Mouse (Mus musculus) left cerebral cortex, adult 9 months (tissue): ENCODE results near the gene Rtbdn.
"Not testable (repeated sequence)": the region's sequence is repeated elsewhere in the genome, so short reads cannot be mapped to it uniquely, and the experiment has no call there.

Source experiments
- DNase-seq, 2 experiments: peaks; one replicate each; pipeline ENCODE4 v3.0.0; 2022; ENCODE audit warnings: low spot score in 2 of 2

Rtbdn gene

DNA sequence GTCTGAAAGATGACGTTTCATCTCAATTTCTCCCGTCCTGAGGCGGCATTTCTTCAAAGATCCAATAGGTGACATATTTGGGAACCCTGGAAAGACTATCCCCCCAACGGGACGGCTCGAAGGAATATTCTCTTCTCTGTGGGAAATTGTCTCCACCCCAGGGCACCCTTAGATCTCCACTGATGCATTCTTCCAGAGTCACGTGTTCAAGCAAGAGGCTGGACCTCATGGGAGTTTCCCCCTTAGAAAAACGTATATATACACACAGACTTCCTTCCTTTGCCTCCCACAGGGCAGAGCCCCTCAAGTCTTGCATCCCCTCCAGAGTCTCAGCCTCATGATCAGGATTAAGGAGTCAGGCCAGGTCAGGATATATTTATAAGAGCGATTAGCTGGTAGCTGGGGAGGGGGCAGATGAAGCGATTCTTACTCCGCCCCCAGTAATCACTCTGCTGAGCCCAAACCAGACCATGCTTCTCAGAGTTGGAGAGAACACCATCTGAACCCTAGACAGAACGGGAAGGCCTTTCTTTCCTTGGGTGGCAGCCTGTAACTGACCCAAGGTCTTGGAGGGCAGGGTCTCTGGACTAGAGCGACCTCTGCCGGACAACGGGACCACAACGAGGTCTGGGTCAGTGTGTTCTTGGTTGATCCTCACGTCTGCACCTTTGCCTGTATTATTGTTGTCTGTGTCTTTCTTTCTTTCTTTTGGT lies at the start of gene Rtbdn:
Rtbdn (plus strand) TSS at position 464 of the 713 bp plus-strand sequence.
- DNase-seq, result no peak

DNA sequence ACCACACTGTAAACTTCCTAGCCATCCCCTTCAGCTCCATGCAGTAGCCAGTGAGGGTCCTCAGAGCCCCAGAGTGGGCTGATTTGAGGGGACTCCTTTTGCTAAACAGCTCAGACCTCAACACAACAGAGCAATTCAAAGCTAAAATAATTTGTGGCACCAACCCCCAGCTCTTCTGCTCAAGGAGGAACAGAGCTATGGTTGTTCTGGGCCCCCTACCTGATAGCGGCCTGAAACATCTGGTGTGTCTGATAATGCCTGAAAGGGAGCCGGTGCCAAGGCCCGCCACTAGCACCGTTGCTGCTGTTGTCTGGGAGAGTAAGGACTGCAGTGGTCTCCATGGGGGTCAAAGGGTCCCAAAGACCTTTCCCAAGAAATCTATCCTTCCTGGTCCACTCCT lies 45.7 kb upstream of the Rtbdn start:
- DNase-seq, result no peak

DNA sequence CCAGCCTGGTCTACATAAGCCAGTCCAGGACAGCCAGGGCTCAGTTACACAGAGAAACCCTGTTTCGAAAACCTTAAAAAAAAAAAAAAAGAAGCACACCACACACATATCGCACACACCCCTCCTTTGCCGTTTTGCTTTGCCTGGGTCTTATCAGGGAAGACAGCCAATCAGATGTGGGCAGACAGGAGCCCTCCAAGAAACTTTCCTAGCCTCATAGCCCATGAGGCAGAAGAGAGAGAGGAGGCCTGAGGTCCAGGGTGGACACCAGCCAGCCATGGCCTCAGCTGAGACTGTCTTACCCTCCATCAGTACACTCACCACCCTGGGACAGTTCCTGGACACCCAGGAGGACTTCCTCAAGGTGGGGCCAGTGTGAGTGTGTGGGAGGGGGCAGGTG lies 45.0 kb upstream of the Rtbdn start, which contains the start of gene Klf1:
Klf1 (plus strand) TSS at position 177 of the 400 bp plus-strand sequence.
- no peak for DNase-seq

DNA sequence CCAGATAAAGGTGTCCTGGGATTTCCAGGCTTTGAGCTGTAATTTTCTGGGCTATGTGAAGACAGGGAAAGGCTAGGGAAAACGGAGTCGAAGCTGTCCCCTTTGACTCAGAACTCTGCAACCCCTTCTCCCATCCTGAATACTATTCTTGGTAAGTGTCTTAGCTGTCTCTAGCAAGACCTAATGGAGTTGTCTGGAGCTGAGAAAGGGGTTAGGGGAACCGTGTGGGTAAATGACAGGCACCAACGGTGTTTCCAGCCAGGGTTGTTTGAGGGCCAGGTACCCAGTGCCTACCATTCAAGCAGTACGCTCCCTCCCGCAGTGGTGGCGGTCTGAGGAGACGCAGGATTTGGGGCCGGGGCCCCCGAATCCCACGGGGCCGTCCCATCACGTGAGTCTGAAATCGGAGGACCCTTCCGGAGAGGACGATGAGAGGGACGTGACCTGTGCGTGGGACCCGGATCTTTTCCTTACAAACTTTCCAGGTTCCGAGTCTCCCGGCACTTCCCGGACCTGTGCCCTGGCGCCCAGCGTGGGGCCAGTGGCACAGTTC lies 44.3 kb upstream of the Rtbdn start:
- DNase-seq, result no peak

DNA sequence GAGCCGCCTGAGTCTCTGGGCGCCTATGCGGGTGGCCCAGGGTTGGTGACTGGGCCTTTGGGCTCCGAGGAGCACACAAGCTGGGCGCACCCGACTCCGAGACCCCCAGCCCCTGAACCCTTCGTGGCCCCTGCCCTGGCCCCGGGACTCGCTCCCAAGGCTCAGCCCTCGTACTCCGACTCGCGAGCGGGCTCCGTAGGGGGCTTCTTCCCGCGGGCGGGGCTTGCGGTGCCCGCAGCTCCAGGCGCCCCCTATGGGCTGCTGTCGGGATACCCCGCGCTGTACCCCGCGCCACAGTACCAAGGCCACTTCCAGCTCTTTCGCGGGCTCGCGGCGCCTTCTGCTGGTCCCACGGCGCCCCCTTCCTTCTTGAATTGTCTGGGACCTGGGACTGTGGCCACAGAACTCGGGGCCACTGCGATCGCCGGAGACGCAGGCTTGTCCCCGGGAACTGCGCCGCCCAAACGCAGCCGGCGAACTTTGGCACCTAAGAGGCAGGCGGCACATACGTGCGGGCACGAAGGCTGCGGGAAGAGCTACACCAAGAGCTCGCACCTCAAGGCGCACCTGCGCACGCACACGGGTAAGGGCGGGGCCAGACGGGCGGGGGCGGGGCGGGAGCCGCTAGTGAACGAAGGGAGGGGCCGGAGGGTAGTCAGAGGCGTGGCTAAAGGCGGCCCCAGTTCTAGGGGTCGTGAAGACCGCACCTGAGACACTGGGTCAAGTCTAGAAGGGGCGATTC lies 43.7 kb upstream of the Rtbdn start:
- peak; percentile 53 to 93 for DNase-seq

DNA sequence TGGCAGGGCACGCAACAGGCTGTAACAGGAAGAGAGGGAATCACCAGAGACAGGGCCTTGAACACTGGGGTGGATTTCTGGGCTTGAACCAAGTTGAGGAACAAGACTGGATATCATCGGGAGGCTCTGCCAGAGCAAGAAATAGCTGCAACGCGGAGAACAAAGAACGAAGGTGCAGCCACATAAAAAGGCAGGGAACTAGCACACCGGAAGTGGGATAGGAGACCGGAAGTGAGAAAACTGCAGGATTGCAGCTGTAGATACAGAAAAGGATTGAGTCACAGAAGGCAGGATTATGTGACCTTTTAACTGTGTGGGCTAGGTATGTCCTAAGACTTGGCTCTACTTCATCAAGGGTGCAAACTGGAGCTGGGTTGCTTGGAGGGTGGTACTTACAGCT lies 42.4 kb upstream of the Rtbdn start:
- DNase-seq, result no peak

DNA sequence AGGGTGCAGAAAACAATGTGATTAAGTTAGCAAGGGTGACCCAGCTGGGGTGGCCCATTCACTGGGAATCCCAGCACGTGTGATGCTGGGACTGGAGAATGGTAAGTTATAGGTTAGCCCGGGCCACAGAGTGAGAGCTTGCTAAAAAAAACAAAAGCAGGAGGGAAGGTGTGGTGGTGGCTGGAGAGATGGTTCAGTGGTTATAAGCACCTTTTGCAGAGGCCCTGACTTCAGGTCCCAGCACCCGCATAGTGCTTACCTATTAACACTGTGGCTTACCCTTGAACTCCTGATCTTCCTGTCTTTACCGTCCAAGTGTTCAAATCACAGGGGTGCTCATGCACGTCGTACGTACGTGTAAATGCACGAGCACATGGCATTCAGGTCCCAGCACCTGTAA lies 39.8 kb upstream of the Rtbdn start:
- no peak for DNase-seq

DNA sequence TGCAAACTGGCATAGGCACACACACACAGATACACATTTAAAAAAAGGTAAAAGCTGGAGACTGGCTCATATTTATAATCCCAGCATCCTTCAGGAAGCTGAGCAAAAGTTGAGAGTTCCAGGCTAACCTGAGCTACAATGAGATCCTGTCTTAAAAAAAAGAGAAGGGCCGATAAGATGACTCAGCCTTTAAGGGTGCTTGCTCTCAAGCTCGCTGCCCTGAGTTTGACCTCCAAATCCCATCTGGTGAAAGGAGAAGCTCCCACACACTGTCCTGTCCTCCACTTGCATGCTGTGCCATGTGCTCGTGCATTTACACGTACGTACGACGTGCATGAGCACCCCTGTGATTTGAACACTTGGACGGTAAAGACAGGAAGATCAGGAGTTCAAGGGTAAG lies 39.3 kb upstream of the Rtbdn start:
- no peak for DNase-seq

DNA sequence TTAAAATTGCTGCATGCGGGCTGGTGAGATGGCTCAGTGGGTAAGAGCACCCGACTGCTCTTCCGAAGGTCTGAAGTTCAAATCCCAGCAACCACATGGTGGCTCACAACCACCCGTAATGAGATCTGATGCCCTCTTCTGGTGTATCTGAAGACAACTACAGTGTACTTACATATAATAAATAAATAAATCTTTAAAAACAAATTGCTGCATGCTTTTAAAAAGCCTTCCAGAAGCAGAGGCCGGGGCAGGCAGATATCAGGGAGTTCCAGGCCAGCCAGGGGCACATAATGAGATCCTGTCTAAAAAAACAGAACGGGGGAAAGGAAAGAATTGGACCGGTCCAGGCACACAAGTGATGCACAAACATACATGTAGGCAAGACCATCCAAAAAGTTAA lies 38.8 kb upstream of the Rtbdn start:
- not testable (repeated sequence) for DNase-seq

DNA sequence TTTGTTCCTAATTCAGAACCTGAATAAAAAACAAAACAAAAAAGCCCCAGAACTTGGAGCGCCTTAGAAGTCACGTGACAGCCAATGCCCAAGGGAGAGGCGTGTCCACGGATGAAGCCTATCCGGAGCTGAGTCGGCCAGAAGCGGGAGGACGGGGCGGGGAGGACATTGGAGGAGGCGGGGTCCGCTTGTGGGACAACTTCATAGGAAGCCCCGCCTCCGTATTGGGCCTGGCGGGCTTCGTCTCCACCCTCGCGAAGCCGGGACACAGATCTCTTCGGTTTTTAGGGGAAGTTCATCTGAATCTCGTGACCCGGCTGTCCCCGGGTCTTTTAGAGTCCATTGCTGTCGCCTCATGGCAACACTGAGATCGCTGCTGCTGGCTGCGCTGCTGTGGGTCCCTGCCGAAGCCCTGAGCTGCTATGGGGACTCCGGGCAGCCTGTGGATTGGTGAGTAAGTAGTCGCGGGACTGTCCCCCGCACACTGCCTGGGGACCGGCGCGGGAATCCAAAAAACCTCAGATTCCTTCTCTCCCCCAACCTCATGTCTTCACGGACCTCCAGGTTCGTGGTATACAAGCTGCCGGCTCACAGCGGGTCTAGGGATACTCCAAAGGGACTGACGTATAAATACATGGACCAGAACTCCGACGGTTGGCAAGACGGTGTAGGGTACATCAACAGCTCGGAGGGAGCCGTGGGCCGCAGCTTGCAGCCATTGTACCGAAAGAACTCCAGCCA lies 38.2 kb upstream of the Rtbdn start, which contains the start of gene Dnase2a:
Dnase2a (plus strand) TSS at position 140 of the 741 bp plus-strand sequence.
- peak; percentile 79 to 87 for DNase-seq

DNA sequence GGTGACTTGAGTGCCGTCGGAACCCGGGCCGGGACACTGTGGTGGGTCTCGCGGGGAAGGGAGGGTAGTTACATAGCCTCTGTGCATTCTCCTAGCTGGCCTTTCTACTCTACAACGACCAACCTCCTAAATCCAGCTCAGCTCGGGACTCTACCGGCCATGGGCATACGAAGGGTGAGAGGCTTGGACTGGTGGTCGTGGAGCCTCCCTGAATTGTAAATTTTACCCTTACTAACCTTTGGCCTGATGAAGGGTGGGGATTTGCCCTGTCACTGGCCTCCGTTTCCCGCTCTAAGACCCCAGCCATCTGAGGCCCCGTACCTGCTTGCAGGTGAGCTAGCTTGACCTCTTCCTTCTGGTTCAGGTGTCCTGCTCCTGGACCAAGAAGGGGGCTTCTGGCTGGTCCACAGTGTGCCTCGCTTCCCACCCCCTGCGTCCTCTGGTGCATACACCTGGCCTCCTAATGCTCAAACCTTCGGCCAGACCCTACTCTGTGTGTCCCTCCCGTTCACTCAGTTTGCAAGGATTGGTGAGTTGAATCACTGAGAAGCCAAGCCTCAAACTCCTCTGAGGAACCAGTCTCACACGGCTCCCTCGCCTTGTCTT lies 37.5 kb upstream of the Rtbdn start:
- no peak for DNase-seq

DNA sequence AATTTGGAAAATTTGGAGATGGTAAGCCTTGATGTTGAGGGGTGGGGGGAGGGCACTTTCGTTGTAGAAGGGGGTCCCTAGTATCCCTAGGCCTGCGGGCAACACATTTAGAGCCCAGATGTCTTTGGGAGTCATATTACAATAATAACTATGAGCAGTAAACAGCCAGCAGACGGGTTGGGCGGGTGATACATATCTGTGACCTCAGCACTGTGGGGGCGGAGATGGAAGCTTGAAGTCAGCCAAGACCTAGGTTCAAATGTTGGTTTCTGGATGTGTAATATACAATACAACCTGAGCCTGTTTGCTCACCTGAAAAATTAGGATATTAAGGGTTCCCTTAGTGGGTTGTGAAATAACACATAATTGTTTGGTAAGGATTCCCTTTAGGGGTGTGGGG lies 36.8 kb upstream of the Rtbdn start:
- DNase-seq, result no peak

DNA sequence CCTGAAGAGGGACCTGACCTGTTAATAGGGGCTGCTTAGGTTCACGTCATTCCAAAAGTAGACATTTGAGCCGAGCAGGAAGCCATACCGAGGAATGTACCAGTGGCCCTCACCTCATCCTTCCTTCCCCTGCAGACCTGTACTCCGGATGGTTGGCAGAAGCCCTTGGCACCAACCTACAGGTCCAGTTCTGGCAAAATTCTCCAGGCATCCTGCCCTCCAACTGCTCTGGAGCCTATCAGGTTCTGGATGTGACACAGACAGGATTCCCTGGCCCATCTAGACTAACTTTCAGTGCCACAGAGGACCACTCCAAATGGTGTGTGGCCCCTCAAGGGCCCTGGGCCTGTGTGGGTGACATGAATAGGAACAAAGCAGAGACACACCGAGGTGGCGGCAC lies 36.2 kb upstream of the Rtbdn start:
- DNase-seq, result no peak

DNA sequence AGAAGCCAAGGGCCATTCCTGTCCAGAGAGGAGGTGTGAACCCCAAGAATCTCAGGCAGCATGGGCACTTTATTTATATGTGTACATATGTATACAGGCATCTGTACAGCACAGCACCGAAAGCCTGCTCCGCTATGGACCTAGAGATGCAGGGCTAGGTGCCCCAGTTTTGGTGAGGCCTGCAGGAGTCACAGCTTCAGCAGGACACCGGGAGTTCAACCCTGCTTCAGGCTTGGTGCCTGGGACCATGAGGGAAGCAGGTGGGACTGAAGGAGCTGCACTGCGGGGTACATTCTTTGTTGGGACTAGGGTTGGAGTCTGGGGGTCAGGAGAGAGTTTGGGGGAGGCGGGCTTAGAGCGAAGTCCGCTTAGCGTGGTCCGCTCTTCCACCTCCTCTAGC lies 34.9 kb upstream of the Rtbdn start:
- DNase-seq, result no peak

DNA sequence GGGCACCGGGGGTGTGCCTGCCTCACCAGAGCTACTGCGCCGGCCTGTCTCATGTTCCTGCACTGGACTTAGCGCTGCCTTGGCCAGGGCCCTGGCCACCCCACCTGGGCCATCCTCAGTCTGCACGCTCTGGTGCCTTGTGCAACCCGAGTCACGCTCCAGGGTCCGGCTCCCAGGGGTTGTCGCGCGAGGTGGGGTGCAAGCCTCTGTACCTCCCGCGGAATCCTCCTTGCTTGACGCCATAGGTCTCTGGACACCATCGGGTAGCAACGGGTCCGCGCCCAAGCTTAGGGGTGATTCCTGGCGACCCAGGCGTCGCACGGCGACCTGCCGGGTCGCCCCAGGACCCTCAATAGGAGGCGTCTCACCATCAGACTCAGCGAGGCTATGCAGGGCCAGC lies 34.4 kb upstream of the Rtbdn start:
- DNase-seq, result no peak

DNA sequence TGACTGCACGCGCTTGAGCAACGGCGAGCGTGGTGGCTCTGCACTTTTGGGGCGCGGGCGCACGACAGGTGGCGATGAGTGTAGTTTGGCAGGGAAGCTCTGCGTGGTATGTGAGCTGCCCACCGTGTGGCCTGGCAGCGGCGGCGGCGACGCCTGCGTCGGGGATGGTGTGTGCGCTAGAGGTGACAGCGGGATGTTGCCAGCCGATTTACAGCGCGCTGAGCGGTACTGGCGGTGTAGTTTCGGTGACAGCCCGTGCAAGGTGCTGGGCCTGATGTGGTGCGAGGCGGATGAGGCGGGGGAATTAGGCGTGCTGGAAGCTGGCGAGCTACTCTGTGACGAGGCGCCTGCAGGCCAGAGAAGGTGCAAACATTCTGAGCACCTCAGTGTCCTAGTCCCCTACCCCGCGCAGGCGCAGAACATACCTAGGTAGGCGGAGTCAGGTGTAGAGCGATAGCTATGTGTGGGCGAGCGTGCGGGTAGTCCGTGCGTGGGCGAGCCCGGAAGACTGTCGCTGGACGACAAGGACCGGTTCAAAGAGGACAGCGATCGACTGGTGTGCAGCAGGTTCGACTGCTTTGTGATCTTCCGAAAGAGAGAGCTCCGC lies 33.8 kb upstream of the Rtbdn start:
- DNase-seq, result peak in 1 of 2 experiments; percentile 69

DNA sequence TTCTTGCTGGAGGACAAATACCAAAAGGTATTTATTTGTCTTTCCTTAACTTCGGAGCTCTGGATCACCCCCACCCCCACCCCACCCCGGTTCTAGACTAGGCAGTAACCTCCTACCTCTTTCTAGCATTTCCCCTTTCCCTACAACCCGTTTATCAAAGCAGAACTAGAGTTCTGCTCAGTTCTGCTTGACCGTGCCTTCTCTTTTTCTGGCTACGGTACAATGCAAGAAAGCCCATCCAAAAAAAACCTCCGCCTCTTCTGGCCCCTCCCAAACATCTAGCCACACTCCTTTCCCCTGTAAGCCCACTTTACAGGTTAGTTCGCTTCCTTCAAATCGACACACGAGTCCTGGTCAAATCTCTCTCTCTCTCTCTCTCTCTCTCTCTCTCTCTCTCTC lies 33.3 kb upstream of the Rtbdn start:
- DNase-seq, result no peak

DNA sequence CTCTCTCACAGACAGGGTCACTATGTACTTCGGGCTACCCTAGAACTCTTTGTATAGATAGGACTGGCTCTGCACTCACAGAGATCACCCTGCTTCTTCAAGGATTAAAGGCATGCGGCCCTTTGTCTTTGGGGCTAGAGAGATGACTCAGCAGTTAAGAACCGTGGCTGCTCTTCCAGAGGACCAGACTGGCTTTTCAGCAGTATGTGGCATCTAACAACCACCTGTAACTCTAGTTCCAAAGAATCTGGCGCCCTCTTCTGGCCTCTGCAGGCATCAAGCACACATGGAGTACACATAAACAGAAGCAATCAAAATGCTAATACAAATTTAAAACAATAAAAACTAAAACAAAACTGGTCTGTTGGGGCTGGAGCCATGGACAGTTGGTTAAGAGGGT lies 32.8 kb upstream of the Rtbdn start:
- DNase-seq, result no peak

DNA sequence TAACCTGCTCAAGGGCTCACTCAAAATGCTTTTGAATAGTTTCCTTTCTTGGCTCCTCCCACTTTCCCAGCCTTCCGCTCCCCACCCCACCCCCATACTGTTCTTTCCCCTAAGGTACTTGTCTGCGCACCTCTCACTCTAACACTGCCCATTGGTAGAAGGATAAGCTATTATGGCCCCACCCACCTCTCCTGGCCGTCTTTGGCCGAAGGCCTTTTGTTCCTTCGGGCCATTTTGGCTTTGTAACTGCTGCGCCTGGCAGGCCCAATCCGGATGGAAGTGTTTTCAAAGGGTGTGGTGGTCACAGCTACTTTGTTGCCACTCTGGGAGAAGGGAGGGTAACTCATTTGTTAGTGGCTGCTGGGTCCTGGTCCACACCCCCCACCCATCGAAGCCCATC lies 31.5 kb upstream of the Rtbdn start:
- no peak for DNase-seq

DNA sequence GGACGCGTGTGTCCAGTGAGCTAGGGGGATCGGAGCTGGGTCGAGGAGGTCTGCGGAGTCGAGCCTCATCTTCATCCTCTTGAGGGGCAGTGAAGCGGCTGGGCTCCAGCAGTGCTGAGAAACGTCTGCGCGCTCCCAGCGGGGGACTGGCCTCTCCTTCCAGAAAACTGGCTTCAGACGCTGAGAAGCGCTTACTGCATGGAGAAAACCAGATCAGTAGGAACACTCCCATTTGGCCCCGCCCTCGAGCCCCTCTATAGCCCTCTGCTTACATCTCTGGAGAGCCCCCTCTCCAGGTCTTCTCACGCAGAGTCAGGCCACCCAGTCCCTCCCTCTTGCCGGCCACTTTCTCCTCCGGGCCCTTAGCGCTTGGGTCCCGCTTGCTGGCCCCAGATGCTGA lies 29.0 kb upstream of the Rtbdn start:
- no peak for DNase-seq

DNA sequence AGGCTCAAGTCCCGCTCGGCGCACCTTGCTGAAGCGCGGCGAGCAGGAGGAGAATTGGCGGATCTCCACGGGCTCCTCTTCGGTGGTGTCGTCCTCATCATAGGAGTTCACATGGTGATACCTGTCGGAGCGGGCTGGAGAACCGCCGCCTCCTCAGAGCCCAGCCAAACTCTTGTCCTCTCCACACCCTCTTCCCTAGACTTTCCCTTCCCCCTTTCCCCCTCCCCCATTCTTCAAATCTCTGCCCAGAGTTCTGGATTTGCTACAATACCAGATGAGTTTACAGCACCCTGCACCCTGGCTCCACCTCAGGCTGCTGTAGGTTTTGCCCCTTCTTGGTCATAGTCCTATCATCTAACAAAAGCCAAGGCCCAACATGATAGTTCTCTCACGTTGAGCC lies 28.1 kb upstream of the Rtbdn start:
- DNase-seq, result no peak
